25 mouse cellular contexts compared by ENCODE assay signal in the genomic region with DNA sequence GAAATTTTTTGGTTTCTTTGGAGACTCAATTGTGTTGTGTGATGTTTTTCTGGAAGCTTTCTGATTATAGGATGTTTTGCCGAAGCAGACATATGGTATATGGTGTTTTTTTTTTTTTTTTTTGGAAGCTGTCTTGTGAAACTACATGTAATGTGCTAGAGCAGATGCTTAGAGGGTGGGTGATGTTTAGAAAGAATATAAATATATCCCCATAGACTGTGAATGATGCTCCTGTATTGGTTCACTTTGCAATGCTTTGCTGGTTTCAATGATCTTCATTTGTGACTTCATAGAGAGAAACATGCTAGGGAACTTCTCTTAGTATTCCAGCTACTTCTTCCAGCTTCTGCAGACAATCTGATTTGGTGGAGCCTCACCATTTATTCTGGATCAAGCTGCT.
DNase-seq lines count a peak whose midpoint lies in the region; TF ChIP-seq lines count a peak whose summit lies in the region.
"Had no signal": no experiment of that assay in that cellular context is flagged by ENCODE, and none has a peak within 500 bp of the region (broad histone marks: within the 10 kb centered on the region; RNA-seq: fewer than 3 reads in every experiment).

No protein-coding gene starts in this region.

- 0 out of 2 replicates have a peak overlapping the region, but pooled peaks have one; percentile 28 for H3K27ac ChIP-seq in left cerebral cortex, adult 2 months
- H3K27ac ChIP-seq: embryonic facial prominence, embryonic 10.5 days; embryonic facial prominence, embryonic 13.5 days; forebrain, embryonic 13.5 days; heart, embryonic 15.5 days; hindbrain, embryonic 10.5 days; hindbrain, embryonic 13.5 days had no signal

- DNase-seq in frontal cortex, adult 2 months (ENCODE audit: extremely low spot score in 1 of 2, low spot score in 1 of 2) = peak; percentile 4 to 50
- DNase-seq in frontal cortex, postnatal 14 days (ENCODE audit: low spot score in 2 of 2) = no peak
- DNase-seq in left cerebral cortex, adult 2 months (ENCODE audit: extremely low spot score in 1 of 2, low spot score in 2 of 2) = no peak
- no peak for DNase-seq in left cerebral cortex, postnatal 4 days
- DNase-seq in brain, adult 2 months (ENCODE audit: low read depth, low spot score) = peak; percentile 65
- peak; percentile 75 for DNase-seq in telencephalon, adult 2 months (ENCODE audit: low read depth, low spot score)
- DNase-seq: adrenal gland, adult 2 months; adrenal gland, postnatal 14 days; cerebellum, adult 11-12 months; cerebellum, adult 8-10 months; cerebellum, postnatal 10 days; cerebellum, postnatal 36 days; embryo, embryonic 11 days; gastrocnemius, postnatal 25 days; heart, adult 18-20 months; heart, postnatal 10 days; heart, postnatal 36 days had no signal

- no peak overlapping the region for H3K4me3 ChIP-seq in left cerebral cortex, adult 2 months
- H3K4me3 ChIP-seq: embryonic facial prominence, embryonic 10.5 days; embryonic facial prominence, embryonic 13.5 days; erythroblast, embryonic 14.5 days; forebrain, embryonic 13.5 days; heart, embryonic 12.5 days; heart, embryonic 15.5 days; hindbrain, embryonic 10.5 days; hindbrain, embryonic 13.5 days had no signal

- intact Hi-C loops in left cerebral cortex, adult 2 months (cut with DNase I) = no loop called here
- intact Hi-C loops in left cerebral cortex, postnatal 4 days (cut with DNase I) = no loop called here

- TF ChIP-seq CTCF in left cerebral cortex, adult 2 months (IDR thresholded peaks at IDR 0.05) = no peak

Comparison
In these comparisons a context has a peak if more than half of its experiments do, and no peak if none do; other contexts are left out.
1. DNase-seq: peak in frontal cortex, adult 2 months (2 of 2), brain, adult 2 months (single experiment) and telencephalon, adult 2 months (single experiment); none in frontal cortex, postnatal 14 days (0 of 2), left cerebral cortex, adult 2 months (0 of 2) and left cerebral cortex, postnatal 4 days (single experiment).